Mouse (Mus musculus) retina, embryonic 14.5 days (tissue): Measurements from ENCODE around the gene Zfp719.

Experiments
- DNase-seq: peaks from one replicate; pipeline ENCODE4 v3.0.0-alpha.2; 2015; ENCODE audit warnings: low spot score

The Zfp719 gene

GRCm38 (mm10) chr7:43579440-43580171 lies at the start of gene Zfp719:
Gene Zfp719 (plus strand): TSS chr7:43579610.
- peak; percentile 95 for DNase-seq

GRCm38 (mm10) chr7:43530216-43530785 lies 49.1 kb upstream of the Zfp719 start:
- no peak for DNase-seq

DNA sequence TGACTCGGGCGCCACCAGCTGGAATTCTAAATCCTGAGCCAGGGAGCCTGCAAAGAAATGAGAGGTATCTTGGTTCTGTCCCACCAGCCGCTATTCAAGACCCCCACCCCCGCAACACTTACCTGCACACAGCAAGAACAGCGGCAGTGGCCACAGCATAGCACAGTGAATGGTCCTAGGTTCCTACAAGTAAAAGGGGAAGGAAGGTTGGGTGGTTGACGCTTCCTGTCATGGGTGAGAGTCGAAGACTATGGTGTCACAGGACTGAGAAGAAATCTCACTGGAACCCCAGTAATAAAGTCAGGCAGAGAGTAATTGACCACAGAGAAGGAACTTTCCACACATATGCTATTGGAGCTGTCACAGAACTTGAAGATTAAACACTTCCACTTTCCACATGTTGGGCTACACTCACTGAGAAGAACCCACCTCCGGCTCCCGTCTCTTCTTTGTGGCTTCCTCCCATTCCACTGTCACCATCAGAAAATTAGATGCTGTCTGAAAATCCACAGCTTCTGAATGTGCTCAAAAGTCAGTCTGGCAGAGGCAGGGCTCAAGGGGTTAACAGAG lies 46.4 kb upstream of the Zfp719 start:
- DNase-seq = no peak

- DNase-seq = no peak
Measured at GRCm38 (mm10) chr7:43538524-43538923, 40.9 kb upstream of the Zfp719 start.

- DNase-seq = no peak
Measured at GRCm38 (mm10) chr7:43544225-43544977, 35.0 kb upstream of the Zfp719 start, which contains the start of gene Cd33. Gene Cd33 (minus strand): TSS chr7:43544428.

GRCm38 (mm10) chr7:43545656-43546545 lies 33.5 kb upstream of the Zfp719 start:
- DNase-seq = no peak

- DNase-seq = no peak
Measured at GRCm38 (mm10) chr7:43547666-43548065, 31.7 kb upstream of the Zfp719 start.

DNA sequence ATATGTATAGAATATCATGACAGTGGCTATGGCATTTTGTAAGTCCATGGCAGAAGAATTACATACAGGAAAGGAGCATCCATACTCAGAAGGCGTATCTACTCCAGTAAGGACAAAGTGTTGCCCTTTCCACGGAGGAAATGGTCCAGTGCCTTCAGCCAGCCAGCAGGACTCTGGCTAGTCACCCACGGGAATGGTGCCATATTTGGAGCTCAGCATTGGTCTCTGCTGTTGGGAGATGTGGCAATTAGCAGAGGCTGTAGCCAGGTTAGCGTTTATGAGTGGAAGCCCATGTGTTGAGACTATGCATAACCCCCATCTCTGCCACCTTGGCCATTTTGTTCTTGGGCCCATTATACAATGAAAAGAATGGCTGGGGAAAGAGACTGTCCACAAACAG lies 31.2 kb upstream of the Zfp719 start:
- no peak for DNase-seq

- no peak for DNase-seq
Measured at GRCm38 (mm10) chr7:43553153-43553552, 26.3 kb upstream of the Zfp719 start.

DNA sequence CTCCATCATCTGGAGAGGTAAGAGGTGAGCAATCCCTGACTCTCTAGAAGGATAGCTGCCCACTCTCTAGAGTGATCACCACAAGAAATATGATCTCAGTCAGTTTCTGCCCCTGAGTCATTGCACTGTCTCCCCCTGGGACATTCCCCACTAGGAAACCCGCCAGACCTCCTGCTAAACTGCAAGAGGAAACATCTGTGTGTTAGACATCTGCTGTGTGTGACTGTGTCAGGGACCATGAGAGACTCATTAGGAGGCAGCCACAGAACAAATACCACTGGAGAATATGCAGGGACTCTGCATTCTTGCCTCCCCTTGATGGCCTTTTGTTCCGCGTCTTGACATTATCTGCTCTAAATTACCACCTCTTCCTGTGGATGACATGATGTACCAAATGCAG lies 24.9 kb upstream of the Zfp719 start:
- DNase-seq = no peak

- DNase-seq = no peak
Measured at GRCm38 (mm10) chr7:43555351-43555750, 24.1 kb upstream of the Zfp719 start.

GRCm38 (mm10) chr7:43556901-43557300 lies 22.5 kb upstream of the Zfp719 start:
- no peak for DNase-seq

DNA sequence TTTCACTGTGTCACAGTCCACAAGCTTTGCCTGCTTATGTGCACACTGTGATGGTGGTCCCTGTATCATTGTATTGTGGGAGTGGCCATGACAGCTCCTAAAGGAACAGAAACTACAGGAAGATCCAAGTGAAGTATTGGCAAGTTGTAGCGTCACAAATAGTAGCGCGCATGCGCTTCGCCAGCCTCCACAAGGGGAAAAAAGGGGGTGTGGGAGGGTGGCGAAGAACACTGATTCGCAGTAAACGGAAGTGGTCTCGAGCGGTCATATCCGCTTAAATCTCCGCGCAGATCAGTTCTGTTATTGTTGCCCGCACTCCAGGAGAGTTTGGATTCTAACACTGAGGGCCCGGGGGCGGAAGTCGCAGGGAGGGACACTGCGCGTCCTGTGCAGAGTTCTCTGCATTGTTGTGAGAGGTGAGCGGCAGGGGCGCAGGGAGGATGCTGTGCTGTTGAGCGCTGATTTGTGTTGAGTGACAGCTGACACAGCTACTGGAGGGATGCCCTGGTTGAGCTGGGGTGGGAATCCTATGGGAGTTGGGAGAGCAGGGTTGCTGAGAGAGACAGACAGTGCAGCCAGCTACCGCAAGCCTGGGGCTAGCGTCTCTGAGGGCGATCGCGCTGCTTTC lies 17.3 kb upstream of the Zfp719 start, which contains the start of gene Zfp658:
Gene Zfp658 (plus strand): TSS at position 251 of the 628 bp plus-strand sequence.
- peak; percentile 95 for DNase-seq

- peak; percentile 57 for DNase-seq
Measured at GRCm38 (mm10) chr7:43562651-43563070, 16.7 kb upstream of the Zfp719 start.

GRCm38 (mm10) chr7:43563300-43563699 lies 16.1 kb upstream of the Zfp719 start:
- no peak for DNase-seq

GRCm38 (mm10) chr7:43571216-43571615 lies 8.2 kb upstream of the Zfp719 start:
- DNase-seq = no peak

GRCm38 (mm10) chr7:43580526-43580925 lies 1.1 kb downstream of the Zfp719 start:
- DNase-seq = no peak

DNA sequence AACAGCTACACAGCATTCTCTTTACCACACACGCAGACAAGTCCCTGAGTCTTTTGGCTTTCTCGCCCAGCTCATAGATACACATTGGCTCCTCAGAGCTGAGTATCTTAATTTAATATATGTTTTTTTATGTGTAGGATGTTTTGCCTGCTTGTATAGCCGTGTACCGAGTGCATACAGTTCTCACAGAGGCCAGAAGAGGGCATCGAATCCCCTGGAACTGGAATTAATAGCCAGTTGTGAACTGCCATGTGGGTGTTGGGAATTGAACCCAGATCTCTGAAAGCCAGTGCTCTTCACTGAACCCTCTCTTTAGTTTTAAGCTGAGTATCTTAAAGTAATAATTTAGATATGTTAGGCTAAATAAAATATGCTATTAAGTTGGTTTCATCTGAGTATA lies 5.4 kb downstream of the Zfp719 start:
- no peak for DNase-seq

DNA sequence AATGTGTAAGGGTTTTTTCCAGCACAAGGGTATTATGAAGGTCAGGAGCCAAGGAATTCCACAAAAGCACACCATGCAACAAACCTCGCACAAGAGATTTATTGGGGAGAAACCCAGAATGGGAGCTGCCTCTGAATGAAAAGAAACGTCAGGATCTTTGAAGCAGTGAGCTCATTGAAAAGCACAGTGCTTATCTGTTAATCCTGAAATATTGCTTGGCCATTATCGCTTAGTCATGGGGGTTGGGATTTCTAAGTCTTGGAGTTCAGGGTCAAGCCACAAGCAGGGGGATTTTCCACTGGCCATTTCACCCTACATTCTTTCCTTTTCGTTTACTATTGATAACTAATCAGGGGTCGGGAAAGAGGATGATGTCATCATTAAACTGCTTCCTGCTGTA lies 22.5 kb downstream of the Zfp719 start:
- DNase-seq = no peak

GRCm38 (mm10) chr7:43606896-43607742 lies 27.7 kb downstream of the Zfp719 start, which contains the start of gene Zfp819:
Gene Zfp819 (plus strand): TSS chr7:43607169.
- DNase-seq = peak; percentile 84
